ENCODE assay signal across 10 mouse cellular contexts in the genomic region with DNA sequence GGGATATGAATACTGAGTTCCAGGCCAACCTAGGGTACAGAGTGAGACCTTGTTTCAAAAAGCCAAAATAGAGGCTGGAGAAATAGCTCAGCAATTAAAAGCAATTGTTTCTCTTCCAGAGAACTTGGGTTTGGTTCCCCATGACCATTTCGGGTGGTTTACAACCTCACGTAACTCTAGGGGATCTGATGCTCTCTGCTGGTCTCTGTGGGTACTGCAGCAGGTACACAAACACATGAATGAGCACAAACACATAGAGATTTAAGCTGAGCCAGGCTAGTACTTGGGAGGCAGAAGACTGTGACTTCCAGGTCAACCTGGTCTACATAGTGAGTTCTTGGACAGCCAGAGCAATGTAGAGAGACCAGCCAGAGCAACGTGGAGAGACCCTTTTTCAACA. TPM values are rescaled to one million over a fixed set of nuclear protein-coding genes. Genes with fewer than 3 reads are reported as not detected.
A peak's percentile ranks its signal among the peaks of the same experiment; 100 is the strongest.
DNase-seq lines count a peak whose midpoint lies in the region; ATAC-seq and TF ChIP-seq lines count a peak whose summit lies in the region.
"Had no signal": no experiment of that assay in that cellular context is flagged by ENCODE, and none has a peak within 500 bp of the region (broad histone marks: within the 10 kb centered on the region; RNA-seq: fewer than 3 reads in every experiment).

No protein-coding gene starts in this region.

- no peaks in the 10 kb centered on the region for H3K4me1 ChIP-seq in hindbrain, embryonic 11.5 days (replicated peaks; ENCODE audit: control insufficient read depth, insufficient read depth, low read length)
- no peaks in the 10 kb centered on the region for H3K4me1 ChIP-seq in hindbrain, embryonic 13.5 days (replicated peaks)
- no peaks in the 10 kb centered on the region for H3K4me1 ChIP-seq in ES-E14 (ENCODE audit: control insufficient read depth in 2 of 2, insufficient read depth in 2 of 2, low read length in 2 of 2, poor library complexity in 1 of 2)
- H3K4me1 ChIP-seq: midbrain, embryonic 12.5 days had no signal

- no peak overlapping the region for H3K4me2 ChIP-seq in hindbrain, embryonic 11.5 days (replicated peaks; ENCODE audit: low read depth, low read length)
- no peak overlapping the region for H3K4me2 ChIP-seq in hindbrain, embryonic 13.5 days
- H3K4me2 ChIP-seq: midbrain, embryonic 12.5 days had no signal

- H3K9ac ChIP-seq in hindbrain, embryonic 11.5 days (ENCODE audit: low read depth, low read length), result no peak overlapping the region
- H3K9ac ChIP-seq in hindbrain, embryonic 13.5 days, result no peak overlapping the region
- H3K9ac ChIP-seq in ES-E14 (ENCODE audit: insufficient read depth, low read depth, low read length, poor library complexity, severe bottlenecking), result no peak overlapping the region
- H3K9ac ChIP-seq: midbrain, embryonic 12.5 days had no signal

- DNase-seq in hindbrain, embryonic 11.5 days (ENCODE audit: low spot score), result peak; percentile 69
- DNase-seq in A20 (ENCODE audit: low read depth, low spot score) (peak; percentile 69), ES-E14 (ENCODE audit: low read depth, low spot score) (peak; percentile 73)
- DNase-seq in forelimb bud, embryonic 11.5 days (ENCODE audit: low read depth, low spot score), result peak; percentile 54
- DNase-seq in thymus, postnatal 14 days, result peak; percentile 77
- DNase-seq in right cerebral cortex, adult 2 months (ENCODE audit: low spot score in 2 of 2), result no peak

- WGBS in hindbrain, embryonic 11.5 days, result 59% methylated on average over 3 of the region's 3 CpGs
- WGBS in hindbrain, embryonic 13.5 days, result 45% methylated on average over 3 of the region's 3 CpGs

- H3K27ac ChIP-seq in hindbrain, embryonic 11.5 days (ENCODE audit: low read depth, low read length), result no peak overlapping the region
- H3K27ac ChIP-seq in hindbrain, embryonic 13.5 days, result no peak overlapping the region
- no peak overlapping the region for H3K27ac ChIP-seq in ES-E14 (ENCODE audit: insufficient read depth, low read depth, low read length, poor library complexity, severe bottlenecking)
- H3K27ac ChIP-seq: midbrain, embryonic 12.5 days had no signal

- H3K27me3 ChIP-seq in hindbrain, embryonic 11.5 days (ENCODE audit: control insufficient read depth, insufficient read depth, low read length), result no peaks in the 10 kb centered on the region
- H3K27me3 ChIP-seq in hindbrain, embryonic 13.5 days, result no peaks in the 10 kb centered on the region
- H3K27me3 ChIP-seq: midbrain, embryonic 12.5 days had no signal

- no peak overlapping the region for H3K4me3 ChIP-seq in hindbrain, embryonic 11.5 days (ENCODE audit: low read depth, low read length)
- H3K4me3 ChIP-seq in hindbrain, embryonic 13.5 days, result no peak overlapping the region
- H3K4me3 ChIP-seq in ES-E14 (ENCODE audit: insufficient read depth in 1 of 2, low read depth in 1 of 2, low read length in 2 of 2, poor library complexity in 1 of 2, severe bottlenecking in 1 of 2), result no peak overlapping the region
- H3K4me3 ChIP-seq: erythroblast, embryonic 14.5 days; midbrain, embryonic 12.5 days had no signal

- in situ Hi-C loops in ES-E14 (cut with MboI; ENCODE audit: low sequenced_read_pairs in 2 of 2, unreplicated experiment in 2 of 2), result loop anchor here (10.0 kb wide), 1 partner anchor 253 kb away; no protein-coding TSS in a partner anchor

- no peaks in the 10 kb centered on the region for H3K9me3 ChIP-seq in hindbrain, embryonic 11.5 days (ENCODE audit: control insufficient read depth, low read length)
- no peaks in the 10 kb centered on the region for H3K9me3 ChIP-seq in hindbrain, embryonic 13.5 days
- no peaks in the 10 kb centered on the region for H3K9me3 ChIP-seq in ES-E14 (ENCODE audit: control insufficient read depth, insufficient read depth, low read depth, low read length)
- H3K9me3 ChIP-seq: midbrain, embryonic 12.5 days had no signal

- no peak for ATAC-seq in hindbrain, embryonic 11.5 days (ENCODE audit: low FRiP score)
- no peak for ATAC-seq in hindbrain, embryonic 13.5 days (ENCODE audit: low FRiP score)
- ATAC-seq in megakaryocyte progenitor cell, adult 5-6 weeks (replicated peaks; ENCODE audit: poor library complexity), result peak; percentile 91

- no peaks in the 10 kb centered on the region for H3K36me3 ChIP-seq in hindbrain, embryonic 11.5 days (ENCODE audit: control insufficient read depth, insufficient read depth, low read length)
- peaks cover 27% of the 10 kb centered on the region for H3K36me3 ChIP-seq in hindbrain, embryonic 13.5 days
- no peaks in the 10 kb centered on the region for H3K36me3 ChIP-seq in ES-E14 (ENCODE audit: control insufficient read depth, insufficient read depth, low read length, poor library complexity, severe bottlenecking)

TF ChIP-seq in ES-E14, 5 proteins besides CTCF, POLR2A, EP300 and RAD21:
- 0 out of 2 replicates have a peak, but pooled peaks have one; percentile 23 for TF ChIP-seq MAFK (IDR thresholded peaks at IDR 0.05; ENCODE audit: insufficient read depth, low read depth, low read length)
- TF ChIP-seq HCFC1 (IDR thresholded peaks at IDR 0.05; ENCODE audit: borderline replicate concordance, insufficient read depth, low read length), result 0 out of 2 replicates have a peak, but pooled peaks have one; percentile 21
- no peak for TF ChIP-seq ZC3H11A (IDR thresholded peaks at IDR 0.05; ENCODE audit: borderline replicate concordance, low read depth, low read length)

RNA-seq across cellular contexts. Expression of gene Dcaf5, which starts 28.6 kb away (rescaled TPM):
- polyA plus RNA-seq in hindbrain, embryonic 11.5 days (2014; fragmentation: Nextera tagmentation; extraction: Ambion mirVana), result 14.5 and 15.1 TPM in 2 replicates
- polyA plus RNA-seq in hindbrain, embryonic 13.5 days (2015; fragmentation: Nextera tagmentation; extraction: Ambion mirVana), result 25.2 and 27.7 TPM in 2 replicates
- total RNA-seq in ES-E14 (2012; rRNA removed), result 5.8 and 9.0 TPM in 2 replicates
- total RNA-seq in megakaryocyte progenitor cell, adult 5-6 weeks (2015), result 8.1 and 9.6 TPM in 2 replicates
- 13.5 and 15.0 TPM in 2 replicates for total RNA-seq in megakaryocyte progenitor cell, adult 5-6 weeks (2017)

RNA-seq across cellular contexts. Expression of gene Exd2, which starts 55.1 kb away (rescaled TPM):
- 41.3 and 46.3 TPM in 2 replicates for polyA plus RNA-seq in hindbrain, embryonic 11.5 days (2014; fragmentation: Nextera tagmentation; extraction: Ambion mirVana)
- polyA plus RNA-seq in hindbrain, embryonic 13.5 days (2015; fragmentation: Nextera tagmentation; extraction: Ambion mirVana), result 51.1 and 53.4 TPM in 2 replicates
- 34.8 and 45.8 TPM in 2 replicates for total RNA-seq in ES-E14 (2012; rRNA removed)
- 11.3 and 13.8 TPM in 2 replicates for total RNA-seq in megakaryocyte progenitor cell, adult 5-6 weeks (2015)
- total RNA-seq in megakaryocyte progenitor cell, adult 5-6 weeks (2017), result 9.3 and 18.8 TPM in 2 replicates

Comparison
In these comparisons a context has a peak if more than half of its experiments do, and no peak if none do; other contexts are left out.
1. DNase-seq: peak in hindbrain, embryonic 11.5 days (single experiment), A20 (single experiment), ES-E14 (single experiment), forelimb bud, embryonic 11.5 days (single experiment) and thymus, postnatal 14 days (single experiment); none in right cerebral cortex, adult 2 months (0 of 2).